Mouse (Mus musculus): ENCODE results near the gene Pparg.

- TF ChIP-seq CTCF (IDR thresholded peaks at IDR 0.05; ENCODE audit: extremely low read depth, insufficient read length, insufficient replicate concordance, low read depth, low read length): no peak
- no peak for TF ChIP-seq POLR2A (IDR thresholded peaks at IDR 0.05; ENCODE audit: low read depth, low read length)
These were observed 57.4 kb downstream of the Pparg start for GRCm38 (mm10) chr6:115418171-115418570.

Data from small intestine, adult 2 months (tissue).